Mouse (Mus musculus): Measurements from ENCODE around the gene Pitpnm1. TPM values are rescaled to one million over a fixed set of nuclear protein-coding genes. Genes with fewer than 3 reads are reported as not detected.
A peak's percentile ranks its signal among the peaks of the same experiment; 100 is the strongest.

Pitpnm1 gene
- total RNA-seq, 2 experiments from 2014 or later = 41.8 to 42.9 TPM

- no peak for DNase-seq
These were observed 55.6 kb downstream of the Pitpnm1 start for GRCm38 (mm10) chr19:4155223-4156072.

GRCm38 (mm10) chr19:4156073-4156579 lies 56.3 kb downstream of the Pitpnm1 start:
- DNase-seq = no peak

- DNase-seq = no peak
These were observed 57.0 kb downstream of the Pitpnm1 start for GRCm38 (mm10) chr19:4156771-4157170.

- no peak for DNase-seq
These were observed 59.3 kb downstream of the Pitpnm1 start for GRCm38 (mm10) chr19:4159049-4159448.

DNA sequence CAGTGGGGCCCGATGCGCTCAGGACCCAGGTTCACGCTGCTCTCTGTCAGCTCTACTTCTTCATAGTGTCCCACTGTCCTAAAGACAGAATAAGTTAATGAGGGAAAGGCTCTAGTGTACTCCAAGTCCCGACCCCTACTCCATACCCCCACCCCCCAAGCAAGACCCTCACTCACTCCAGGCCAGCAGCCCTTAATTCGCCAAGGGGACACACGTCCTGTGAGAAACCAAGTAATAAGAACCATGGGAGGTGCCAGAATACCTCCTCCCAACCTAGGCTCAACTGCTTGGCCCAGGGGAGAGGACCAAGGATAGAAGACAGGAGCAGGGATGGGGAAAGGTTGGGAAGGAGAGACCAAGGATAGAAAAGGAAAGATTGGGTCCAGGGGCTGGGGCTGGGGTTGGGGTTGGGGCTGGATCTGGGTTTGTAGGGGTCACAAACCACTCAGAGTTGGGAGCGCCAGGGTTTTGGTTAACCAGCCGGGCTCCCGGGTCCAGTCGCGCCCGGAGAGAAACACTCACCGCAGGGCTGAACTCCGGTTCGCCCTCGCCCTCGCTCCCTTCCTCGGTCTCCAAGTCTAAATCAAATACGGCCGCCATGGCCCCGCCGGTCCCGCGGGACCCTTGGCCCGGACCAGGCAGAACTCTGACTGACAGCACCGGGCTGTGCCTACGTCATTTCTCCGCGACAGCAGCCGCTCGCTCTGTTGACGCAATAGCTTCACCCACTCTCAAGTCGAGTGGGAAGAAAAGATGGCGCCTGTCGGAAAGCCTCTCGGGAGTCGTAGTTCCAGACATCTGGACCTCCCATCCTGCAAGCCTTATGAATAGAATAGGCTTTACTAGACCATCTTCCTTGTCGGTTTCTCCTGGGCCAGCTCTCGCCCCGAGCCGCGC lies 63.1 kb downstream of the Pitpnm1 start, which contains the start of gene Rps6kb2:
Rps6kb2 (minus strand) TSS at position 709 of the 897 bp plus-strand sequence.
- DNase-seq = peak; percentile 96

- DNase-seq = no peak
These were observed 63.7 kb downstream of the Pitpnm1 start for GRCm38 (mm10) chr19:4163543-4163887.

Other genes with a start within 250 kb of the Pitpnm1 start
- gene Chka, start 248.2 kb upstream of the Pitpnm1 start, total RNA-seq (2021) = 10 to 100 TPM; 16.8 to 16.9 TPM
- 10 to 100 TPM; 19.2 to 22.9 TPM for gene Tcirg1, start 192.9 kb upstream of the Pitpnm1 start, total RNA-seq (2021)
- 100 to 1,000 TPM; 290 to 307 TPM for gene Ndufs8, start 187.2 kb upstream of the Pitpnm1 start, total RNA-seq (2021)
- gene Aldh3b1, start 170.2 kb upstream of the Pitpnm1 start, total RNA-seq (2021) = 1 to 10 TPM; 1.6 to 1.9 TPM
- gene Unc93b1, start 164.8 kb upstream of the Pitpnm1 start, total RNA-seq (2021) = 10 to 100 TPM; 15.1 to 15.4 TPM
- gene Aldh3b3, start 141.4 kb upstream of the Pitpnm1 start, total RNA-seq (2021) = under 1 TPM; 0.17 to 0.18 TPM
- gene Aldh3b2, start 127.7 kb upstream of the Pitpnm1 start, total RNA-seq (2021) = under 1 TPM; 0.12 to 0.32 TPM
- gene Acy3, start 113.4 kb upstream of the Pitpnm1 start, total RNA-seq (2021) = 10 to 100 TPM; 10.6 to 12.0 TPM
- gene Tbx10, start 107.2 kb upstream of the Pitpnm1 start, total RNA-seq (2021) = not detected
- gene Nudt8, start 99.4 kb upstream of the Pitpnm1 start, total RNA-seq (2021) = 10 to 100 TPM; 56.6 to 63.2 TPM
- 1 to 10 TPM; 1.4 to 2.4 TPM for gene Gm49405, start 99.4 kb upstream of the Pitpnm1 start, total RNA-seq (2021)
- 100 to 1,000 TPM; 106 to 120 TPM for gene Doc2g, start 96.7 kb upstream of the Pitpnm1 start, total RNA-seq (2021)
- 100 to 1,000 TPM; 774 to 835 TPM for gene Ndufv1, start 87.2 kb upstream of the Pitpnm1 start, total RNA-seq (2021)
- 100 to 1,000 TPM; 219 to 261 TPM for gene Gstp1, start 62.0 kb upstream of the Pitpnm1 start, total RNA-seq (2021)
- 10 to 100 TPM; 69.7 to 73.5 TPM for gene Gstp2, start 54.0 kb upstream of the Pitpnm1 start, total RNA-seq (2021)
- gene Gstp3, start 40.4 kb upstream of the Pitpnm1 start, total RNA-seq (2021) = not detected
- not detected for gene Cabp2, start 18.4 kb upstream of the Pitpnm1 start, total RNA-seq (2021)
- gene Cdk2ap2, start 2.8 kb upstream of the Pitpnm1 start, total RNA-seq (2021) = 10 to 100 TPM; 22.4 to 23.6 TPM
- 10 to 100 TPM; 54.6 to 55.7 TPM for gene Aip, start 25.9 kb downstream of the Pitpnm1 start, total RNA-seq (2021)
- gene Gpr152, start 39.8 kb downstream of the Pitpnm1 start, total RNA-seq (2021) = under 1 TPM in 1 of 2 experiments, not detected in 1; 0.07 TPM
- under 1 TPM in 1 of 2 experiments, not detected in 1; 0.18 TPM for gene Cabp4, start 44.0 kb downstream of the Pitpnm1 start, total RNA-seq (2021)
- gene Coro1b, start 48.6 kb downstream of the Pitpnm1 start, total RNA-seq (2021) = 10 to 100 TPM; 74.6 to 74.8 TPM
- 1 to 10 TPM; 2.0 to 2.2 TPM for gene Ptprcap, start 53.6 kb downstream of the Pitpnm1 start, total RNA-seq (2021)
- 10 to 100 TPM; 26.0 to 26.3 TPM for gene Rps6kb2, start 63.4 kb downstream of the Pitpnm1 start, total RNA-seq (2021)
- 10 to 100 TPM; 46.7 to 49.0 TPM for gene Carns1, start 75.5 kb downstream of the Pitpnm1 start, total RNA-seq (2021)
- gene Tbc1d10c, start 91.3 kb downstream of the Pitpnm1 start, total RNA-seq (2021) = 1 to 10 TPM; 2.0 to 2.1 TPM
- 100 to 1,000 TPM; 481 to 484 TPM for gene Ppp1ca, start 92.1 kb downstream of the Pitpnm1 start, total RNA-seq (2021)
- 1 to 10 TPM; 8.3 to 8.4 TPM for gene Rad9a, start 101.7 kb downstream of the Pitpnm1 start, total RNA-seq (2021)
- gene Clcf1, start 114.2 kb downstream of the Pitpnm1 start, total RNA-seq (2021) = 1 to 10 TPM; 2.1 to 2.7 TPM
- gene AC109138.7, start 114.4 kb downstream of the Pitpnm1 start, total RNA-seq (2021) = not detected
- 10 to 100 TPM; 11.0 to 11.2 TPM for gene Pold4, start 131.9 kb downstream of the Pitpnm1 start, total RNA-seq (2021)
- 1 to 10 TPM; 8.4 to 9.0 TPM for gene Ssh3, start 169.2 kb downstream of the Pitpnm1 start, total RNA-seq (2021)
- 1 to 10 TPM; 1.1 to 1.3 TPM for gene Ankrd13d, start 183.1 kb downstream of the Pitpnm1 start, total RNA-seq (2021)
- gene Grk2, start 206.2 kb downstream of the Pitpnm1 start, total RNA-seq (2021) = 10 to 100 TPM; 46.2 to 54.0 TPM